Mouse (Mus musculus) cerebellum, adult 8-10 months (tissue): ENCODE measurements around the gene Dgke.
"Not testable (repeated sequence)": the region's sequence is repeated elsewhere in the genome, so short reads cannot be mapped to it uniquely, and the experiment has no call there.

Experiments
- DNase-seq: peaks from one replicate; pipeline ENCODE4 v3.0.0; 2022

Dgke gene

DNA sequence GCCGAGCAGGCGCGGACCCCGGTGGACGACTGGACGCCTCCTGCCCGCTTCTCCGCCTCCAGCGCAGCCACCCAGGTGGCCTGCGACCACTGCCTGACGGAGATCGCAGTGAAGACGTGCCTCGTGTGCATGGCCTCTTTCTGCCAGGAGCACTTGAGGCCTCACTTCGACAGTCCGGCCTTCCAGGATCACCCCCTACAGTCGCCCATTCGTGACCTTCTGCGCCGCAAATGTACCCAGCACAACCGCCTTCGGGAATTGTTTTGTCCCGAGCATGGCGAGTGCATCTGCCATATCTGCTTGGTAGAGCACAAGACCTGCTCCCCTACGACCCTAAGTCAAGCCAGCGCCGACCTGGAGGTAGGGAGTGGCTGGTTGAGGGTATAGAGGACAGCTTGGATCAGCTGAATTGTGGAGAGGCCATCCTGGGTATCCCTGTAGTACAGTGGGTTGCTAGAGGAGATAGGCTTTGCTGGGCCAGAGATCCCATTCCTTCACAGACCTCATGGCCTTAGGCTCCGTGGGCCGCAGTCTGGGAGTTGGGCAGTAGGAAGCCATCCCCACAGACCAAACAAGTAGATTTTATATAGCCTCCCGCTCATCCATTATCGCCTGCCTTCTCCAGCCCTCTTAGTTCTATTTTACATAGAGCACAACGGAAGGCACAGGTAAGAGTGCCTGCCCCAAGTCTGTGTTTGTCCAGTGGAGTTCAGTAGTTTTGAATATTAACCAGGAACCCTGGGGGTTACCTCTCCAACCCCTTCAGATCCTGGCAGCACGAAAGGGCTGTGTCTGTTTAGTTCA lies 66.7 kb downstream of the Dgke start:
- no peak for DNase-seq

DNA sequence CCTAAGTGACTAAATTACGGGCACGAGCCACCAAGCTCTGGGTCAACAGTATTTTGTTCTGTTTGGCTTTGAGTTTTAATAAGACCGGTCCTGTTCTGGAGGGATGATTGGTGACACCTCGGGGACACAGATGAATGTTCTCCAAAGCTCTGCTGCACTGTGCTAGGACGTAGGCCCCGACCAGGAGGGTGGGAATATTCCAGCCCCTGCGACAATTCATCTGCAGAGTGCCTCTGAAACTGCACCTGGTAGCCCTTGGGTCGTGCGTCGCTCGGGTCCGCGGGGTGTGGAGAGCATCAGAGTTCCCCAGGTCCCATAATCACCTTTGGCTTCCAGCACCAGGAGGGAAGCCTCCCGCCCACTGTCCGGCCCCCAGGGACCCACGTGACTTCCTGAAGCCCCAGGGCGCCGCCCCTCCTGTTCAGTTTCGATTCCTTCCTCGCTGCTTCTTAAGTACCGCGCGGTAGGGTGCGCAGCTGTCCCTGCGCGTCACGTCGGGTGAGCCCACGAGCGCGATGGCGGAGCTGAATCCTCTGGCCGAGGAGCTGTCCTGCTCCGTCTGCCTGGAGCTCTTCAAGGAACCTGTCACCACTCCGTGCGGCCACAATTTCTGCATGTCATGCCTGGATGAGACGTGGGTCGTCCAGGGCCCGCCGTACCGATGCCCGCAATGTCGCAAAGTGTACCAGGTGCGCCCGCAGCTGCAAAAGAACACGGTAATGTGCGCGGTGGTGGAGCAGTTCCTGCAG lies 67.5 kb downstream of the Dgke start, which contains the start of gene Trim25:
Trim25 (plus strand) TSS at position 403 of the 749 bp plus-strand sequence.
- DNase-seq = no peak

DNA sequence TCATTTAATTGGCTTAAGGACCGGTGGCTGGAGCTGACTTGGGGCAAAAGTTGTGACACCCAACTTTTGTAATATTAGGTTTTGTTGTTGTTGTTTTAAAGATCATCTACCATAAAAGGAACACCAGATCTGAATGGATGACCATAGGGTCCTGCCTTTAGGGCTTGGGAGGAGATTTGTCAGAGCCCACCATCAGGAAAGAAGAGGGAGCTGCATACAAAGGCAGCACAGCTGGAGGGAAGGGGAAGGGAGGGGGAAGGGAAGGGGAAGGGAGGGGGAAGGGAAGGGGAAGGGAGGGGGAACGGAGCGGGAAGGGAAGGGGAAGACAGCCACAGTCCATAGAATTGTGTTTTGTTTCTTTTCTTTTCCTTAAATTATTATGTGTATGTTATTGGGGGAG lies 68.2 kb downstream of the Dgke start:
- DNase-seq = no peak

DNA sequence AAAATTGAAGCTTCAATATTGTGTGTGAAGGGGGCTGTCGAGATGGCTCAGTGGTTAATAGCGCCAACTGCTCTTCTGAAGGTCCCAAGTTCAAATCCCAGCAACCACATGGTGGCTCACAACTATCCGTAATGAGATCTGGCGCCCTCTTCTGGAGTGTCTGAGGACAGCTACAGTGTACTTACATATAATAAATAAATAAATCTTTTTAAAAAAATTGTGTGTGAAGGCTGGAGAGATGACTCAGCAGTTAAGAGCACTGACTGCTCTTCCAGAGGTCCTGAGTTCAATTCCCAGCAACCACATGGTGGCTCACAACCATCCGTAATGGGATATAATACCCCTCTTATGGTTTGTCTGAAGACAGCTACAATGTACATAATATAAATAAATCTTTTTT lies 69.3 kb downstream of the Dgke start:
- not testable (repeated sequence) for DNase-seq

DNA sequence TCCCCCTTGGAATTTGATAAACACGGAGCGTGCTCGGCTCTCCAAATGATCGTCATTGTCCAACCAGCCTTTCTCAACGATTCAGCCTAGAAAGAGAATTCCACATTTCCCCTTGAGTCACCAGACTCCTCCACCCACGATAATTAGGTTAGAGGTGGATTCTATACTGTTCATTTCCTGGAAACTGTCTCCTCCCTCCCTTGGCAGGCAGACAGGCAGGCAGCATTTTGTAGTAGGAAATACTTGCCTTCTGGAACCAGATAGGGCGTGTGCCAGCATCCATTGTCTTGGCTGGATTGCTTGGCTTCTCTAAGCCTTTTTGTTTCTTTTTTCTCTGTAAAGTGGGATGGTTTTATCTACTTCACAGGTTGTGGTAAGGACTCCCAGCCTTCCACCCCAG lies 70.2 kb downstream of the Dgke start:
- no peak for DNase-seq

DNA sequence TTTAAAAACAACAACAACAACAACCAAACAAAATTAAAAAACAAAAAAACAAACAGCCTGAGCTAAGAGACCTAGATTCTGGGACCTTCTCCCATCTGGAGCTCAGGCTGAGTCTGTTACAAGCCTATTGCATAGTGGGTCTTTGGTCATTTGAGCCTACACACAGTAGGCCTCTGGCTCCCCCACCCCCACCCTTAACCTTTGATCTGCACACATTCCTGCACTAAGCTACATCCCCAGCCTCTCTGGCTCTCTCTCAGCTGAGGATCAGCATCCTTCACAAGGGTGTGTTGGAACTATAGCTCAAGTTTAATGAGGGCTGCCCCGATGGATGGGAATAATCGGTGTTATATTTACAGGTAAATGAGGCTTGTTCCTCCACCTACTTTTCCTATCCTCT lies 71.0 kb downstream of the Dgke start:
- no peak for DNase-seq

DNA sequence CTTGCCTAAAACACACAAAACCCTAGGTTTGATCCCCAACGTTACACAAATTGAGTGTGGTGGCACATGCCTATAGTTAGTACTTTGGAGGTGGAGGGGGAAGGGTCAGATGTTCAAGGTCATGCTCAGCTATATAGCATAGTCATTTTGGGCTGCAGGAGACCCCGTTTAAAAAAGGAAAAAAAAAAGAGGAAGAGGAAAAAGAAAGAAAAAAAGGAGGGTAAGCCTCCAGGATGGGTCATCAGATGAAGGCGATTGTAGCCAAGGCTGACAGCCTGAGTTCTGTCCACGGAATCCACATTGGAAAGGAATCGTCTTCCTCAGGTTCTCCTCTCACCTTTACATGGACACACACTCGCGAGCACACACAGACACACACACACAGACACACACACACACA lies 72.2 kb downstream of the Dgke start:
- DNase-seq = no peak

DNA sequence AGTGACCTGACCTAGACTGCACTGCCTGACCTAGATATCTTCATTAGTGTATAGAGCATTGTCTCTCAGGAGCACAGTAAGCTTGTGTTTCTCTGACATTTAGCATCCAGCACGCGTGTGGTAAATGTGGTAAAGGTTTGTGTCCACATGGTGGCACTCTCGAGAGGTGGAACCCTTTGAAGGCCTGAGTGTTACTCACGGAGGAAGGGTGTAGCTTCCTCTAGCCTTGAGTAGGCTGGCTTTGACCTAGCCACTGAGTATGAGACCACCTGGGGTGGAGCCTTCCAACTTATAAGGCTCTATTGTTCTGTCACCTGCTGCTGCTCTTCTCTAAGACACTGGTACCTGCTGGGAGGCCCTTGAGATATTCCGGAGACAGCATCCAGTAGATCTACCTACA lies 73.0 kb downstream of the Dgke start:
- DNase-seq = no peak

DNA sequence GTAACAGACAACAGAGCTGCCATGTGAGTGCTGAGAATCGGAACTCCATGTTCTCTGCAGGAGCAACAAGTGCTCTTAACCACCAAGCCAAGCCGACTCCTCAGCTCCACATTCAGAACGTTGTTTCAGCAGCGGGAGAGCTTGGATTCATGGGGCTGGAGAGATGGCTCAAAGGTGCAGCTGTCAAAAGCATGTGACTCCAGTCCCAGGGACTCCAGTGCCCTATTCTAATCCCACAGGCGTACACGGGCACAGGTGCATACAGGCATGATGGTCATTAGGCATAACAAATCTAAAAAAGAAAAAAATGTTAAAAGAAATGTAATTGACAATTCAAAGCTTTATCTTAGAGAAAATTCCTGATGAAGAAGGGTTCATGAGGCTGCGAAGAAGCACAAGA lies 73.5 kb downstream of the Dgke start:
- no peak for DNase-seq

DNA sequence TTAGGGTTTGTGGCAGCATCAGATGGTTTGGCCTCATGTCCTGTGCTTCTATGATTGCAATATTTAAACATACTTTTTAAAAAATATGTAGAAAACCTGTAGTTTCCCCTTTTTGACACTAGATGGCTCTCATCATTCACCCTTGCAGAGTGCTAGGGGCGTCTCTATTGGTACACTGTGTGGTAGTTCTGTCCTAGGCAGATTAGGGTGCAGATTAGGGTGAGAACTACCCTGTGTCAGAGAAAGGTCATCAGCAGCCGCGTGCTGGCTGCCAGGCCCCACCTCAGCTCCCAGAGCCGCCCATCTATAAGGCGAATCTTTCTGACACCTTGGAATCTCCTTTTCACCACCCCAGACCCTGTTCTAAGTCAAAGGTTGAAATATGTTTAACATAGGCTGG lies 77.1 kb downstream of the Dgke start:
- no peak for DNase-seq

DNA sequence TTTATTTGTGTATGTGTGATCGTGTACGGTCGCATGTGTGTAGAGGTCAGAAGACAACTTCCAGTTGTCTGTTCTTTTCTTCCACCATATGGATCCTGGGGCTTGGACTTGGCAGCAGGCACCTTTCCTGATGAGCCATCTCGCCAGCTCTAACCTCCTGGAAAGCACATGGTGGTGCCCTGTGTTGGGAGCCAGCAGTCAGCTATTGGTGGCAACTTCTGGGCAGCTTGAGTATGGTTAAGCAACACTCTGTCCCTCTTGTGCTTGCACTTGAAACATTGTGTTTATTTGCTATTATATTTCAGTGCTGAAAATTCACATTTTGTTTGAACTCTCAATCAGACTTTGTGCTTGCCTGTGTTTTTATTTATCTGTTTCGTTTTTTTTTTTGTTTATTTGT lies 77.7 kb downstream of the Dgke start:
- no peak for DNase-seq

DNA sequence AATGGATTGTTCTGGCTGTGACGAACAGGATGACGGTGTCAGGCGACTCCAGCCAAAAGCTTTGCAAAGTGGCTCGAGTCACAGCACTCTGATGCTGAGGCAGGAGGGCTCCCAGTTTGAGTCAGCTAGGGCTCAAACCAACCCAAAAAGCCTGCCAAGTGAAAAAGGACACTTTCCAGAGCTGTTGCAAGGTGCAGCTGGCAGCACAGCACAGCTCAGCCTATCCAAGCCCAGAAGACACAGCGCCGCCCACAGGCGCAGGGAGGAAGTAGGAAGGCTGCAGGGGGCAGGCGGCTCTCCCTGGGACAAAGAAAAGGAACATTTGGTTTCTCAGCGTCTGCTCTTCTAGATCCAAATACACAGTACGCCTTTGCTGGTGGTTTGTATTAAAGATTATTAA lies 80.0 kb downstream of the Dgke start:
- DNase-seq = no peak
